In the genomic region with DNA sequence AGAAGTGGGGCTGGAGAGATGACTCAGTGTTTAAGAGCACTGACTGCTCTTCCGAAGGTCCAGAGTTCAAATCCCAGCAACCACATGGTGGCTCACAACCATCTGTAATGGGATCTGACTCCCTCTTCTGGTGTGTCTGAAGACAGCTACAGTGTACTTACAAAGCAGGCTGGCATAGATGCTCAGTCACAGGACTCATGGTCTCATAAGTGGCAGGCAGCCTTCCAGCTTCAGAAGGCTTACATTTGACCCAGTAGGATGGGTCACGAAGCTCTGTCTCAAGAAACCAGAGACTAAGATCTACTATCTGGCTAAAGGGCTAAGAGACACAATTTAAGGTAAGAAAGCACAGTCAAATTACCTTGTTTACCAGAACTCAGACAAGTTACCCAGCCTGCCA, we compare ENCODE assay signal across 5 mouse cellular contexts. TPM values are rescaled to one million over a fixed set of nuclear protein-coding genes. Genes with fewer than 3 reads are reported as not detected.
"Had no signal": no experiment of that assay in that cellular context is flagged by ENCODE, and none has a peak within 500 bp of the region (broad histone marks: within the 10 kb centered on the region; RNA-seq: fewer than 3 reads in every experiment).

No protein-coding gene starts in this region.

RNA-seq across cellular contexts. Expression of gene Fermt2, which starts 42.7 kb away (rescaled TPM):
- total RNA-seq: megakaryocyte progenitor cell, adult 5-6 weeks; megakaryocyte, adult 5-6 weeks; megakaryocyte-erythroid progenitor cell, adult 5-6 weeks; monocyte, adult 5-6 weeks had no signal
- polyA plus RNA-seq: macrophage had no signal
